Mouse (Mus musculus) heart, adult 18-20 months (tissue): Measurements from ENCODE around the gene Tmem258. TPM values are rescaled to one million over a fixed set of nuclear protein-coding genes. Genes with fewer than 3 reads are reported as not detected.

Experiments
- DNase-seq, 2 experiments: peaks; one replicate each; pipeline ENCODE4 v3.0.0; 2021 to 2022; ENCODE audit warnings: mixed read lengths in 1 of 2
- total RNA-seq, 2 experiments: library from RNA; stranded (reverse); gene quantifications; 2 replicates each; pipeline ENCODE4 v1.2.3; 2021

Tmem258 gene
- total RNA-seq, 2 experiments from 2014 or later: 138 to 161 TPM

DNA sequence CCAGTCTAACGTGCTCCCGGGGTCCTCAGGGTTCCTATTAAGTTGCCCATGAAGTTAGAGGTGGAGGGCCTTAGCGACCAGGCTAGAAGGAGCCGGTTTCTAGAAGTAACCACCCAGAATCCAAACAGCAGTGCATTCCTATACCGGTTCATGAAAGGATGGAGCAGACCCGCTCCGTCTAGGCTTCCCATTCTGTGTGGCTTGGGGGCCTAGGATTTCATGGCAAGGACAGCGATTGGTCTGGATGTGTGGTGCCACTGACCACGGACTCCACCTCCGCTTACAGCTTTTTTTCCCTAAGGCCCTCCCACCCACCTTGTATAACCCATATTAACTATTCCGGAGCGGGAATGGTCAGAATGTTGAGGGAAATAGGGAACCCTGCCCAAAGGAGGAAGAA lies 19.7 kb upstream of the Tmem258 start:
- no peak for DNase-seq

GRCm38 (mm10) chr19:10185876-10186275 lies 17.9 kb upstream of the Tmem258 start:
- DNase-seq: no peak

- DNase-seq: no peak
These were observed 17.2 kb upstream of the Tmem258 start for GRCm38 (mm10) chr19:10186569-10186968.

GRCm38 (mm10) chr19:10188281-10188811 lies 15.5 kb upstream of the Tmem258 start:
- DNase-seq: peak in 1 of 2 experiments; percentile 36

- no peak for DNase-seq
These were observed 14.8 kb upstream of the Tmem258 start for GRCm38 (mm10) chr19:10189022-10189421.

GRCm38 (mm10) chr19:10189940-10190339 lies 13.9 kb upstream of the Tmem258 start:
- DNase-seq: no peak

DNA sequence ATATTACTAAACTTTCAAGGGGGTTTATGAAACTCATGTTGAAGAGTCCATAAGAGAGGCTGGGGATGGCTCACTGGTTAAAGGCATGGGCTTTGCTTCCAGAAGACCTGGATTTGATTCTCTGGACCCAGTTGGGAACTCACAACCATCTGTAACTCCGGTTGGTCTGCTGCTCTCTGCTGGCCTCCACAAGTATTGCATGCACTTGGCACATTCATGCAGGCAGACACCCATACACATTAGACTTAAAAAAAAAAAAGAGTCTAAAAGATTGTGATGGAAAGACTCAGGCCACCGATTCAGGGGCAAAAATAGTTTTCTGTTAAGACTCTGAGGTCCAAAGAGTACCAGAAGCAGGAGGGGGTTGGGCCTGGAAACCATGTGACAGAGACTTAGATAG lies 13.0 kb upstream of the Tmem258 start:
- DNase-seq: peak; percentile 72 to 86

GRCm38 (mm10) chr19:10191326-10191725 lies 12.5 kb upstream of the Tmem258 start:
- peak; percentile 35 to 45 for DNase-seq

- DNase-seq: no peak
These were observed 9.5 kb upstream of the Tmem258 start for GRCm38 (mm10) chr19:10194337-10194736.

- no peak for DNase-seq
These were observed 8.6 kb upstream of the Tmem258 start for GRCm38 (mm10) chr19:10195252-10195651.

DNA sequence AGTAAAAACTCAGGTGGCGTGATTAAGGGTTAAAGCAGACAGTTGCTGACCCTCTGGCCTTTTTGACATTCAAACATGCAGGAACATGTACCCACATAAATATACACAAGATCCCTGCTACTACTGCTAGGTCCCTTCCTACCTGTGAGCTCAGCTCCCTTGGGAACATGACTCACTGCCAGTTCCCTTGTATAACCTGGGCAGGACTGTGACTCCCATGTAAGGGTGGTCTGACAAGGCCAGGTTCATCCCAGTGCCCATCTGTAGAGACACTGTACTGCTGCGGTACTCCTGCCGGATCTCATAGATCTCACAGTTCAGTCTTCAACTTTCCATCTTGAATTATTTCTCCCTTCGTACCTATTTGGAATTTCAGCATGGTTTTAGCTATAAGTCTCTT lies 6.7 kb upstream of the Tmem258 start:
- no peak for DNase-seq

DNA sequence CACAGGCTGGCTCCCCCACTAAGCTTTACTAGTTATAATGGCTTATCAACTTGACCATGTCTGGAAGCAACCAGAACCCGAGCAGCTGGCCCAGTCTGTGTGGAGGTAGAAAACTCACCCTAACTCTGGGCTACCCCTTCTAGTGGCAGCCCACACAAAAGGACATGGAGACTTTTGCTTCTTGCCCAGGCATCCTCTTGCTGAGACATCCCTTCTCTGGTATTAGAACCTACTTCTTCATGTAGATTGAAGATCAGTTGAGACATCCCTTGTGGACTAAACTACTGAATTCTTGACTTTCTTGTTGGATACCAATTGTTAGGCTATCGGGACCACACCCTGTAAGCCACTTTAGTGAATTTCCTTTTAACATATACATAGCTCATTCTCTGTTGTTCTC lies 5.5 kb upstream of the Tmem258 start:
- DNase-seq: no peak

DNA sequence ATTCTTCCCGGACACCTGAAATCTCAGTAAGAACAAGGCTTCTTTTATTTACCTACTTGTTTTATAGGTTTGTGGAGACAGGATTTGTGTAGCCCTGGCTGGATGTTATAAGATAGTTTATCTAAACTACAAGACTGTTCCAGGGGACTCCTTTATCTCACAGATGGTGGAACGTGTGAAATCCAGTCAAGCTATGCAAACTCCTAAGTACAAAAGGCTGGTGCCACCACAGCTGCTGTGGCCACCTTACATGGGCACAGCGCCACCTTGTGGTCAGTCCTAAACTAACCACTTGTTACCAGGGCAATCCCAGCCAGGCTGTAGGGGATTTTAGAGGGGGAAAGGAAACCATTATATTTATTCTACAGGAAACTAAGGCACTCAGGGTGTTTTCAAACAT lies 5.1 kb upstream of the Tmem258 start:
- DNase-seq: peak; percentile 75 to 88

GRCm38 (mm10) chr19:10203146-10203847 lies 517 bp upstream of the Tmem258 start:
- no peak for DNase-seq

- peak; percentile 58 to 60 for DNase-seq
These were observed 795 bp downstream of the Tmem258 start for GRCm38 (mm10) chr19:10204616-10205001.

- DNase-seq: no peak
These were observed 1.2 kb downstream of the Tmem258 start for GRCm38 (mm10) chr19:10205051-10205450.

GRCm38 (mm10) chr19:10208851-10209250 lies 5.0 kb downstream of the Tmem258 start:
- peak; percentile 63 to 81 for DNase-seq

GRCm38 (mm10) chr19:10210885-10211284 lies 7.1 kb downstream of the Tmem258 start:
- no peak for DNase-seq

DNA sequence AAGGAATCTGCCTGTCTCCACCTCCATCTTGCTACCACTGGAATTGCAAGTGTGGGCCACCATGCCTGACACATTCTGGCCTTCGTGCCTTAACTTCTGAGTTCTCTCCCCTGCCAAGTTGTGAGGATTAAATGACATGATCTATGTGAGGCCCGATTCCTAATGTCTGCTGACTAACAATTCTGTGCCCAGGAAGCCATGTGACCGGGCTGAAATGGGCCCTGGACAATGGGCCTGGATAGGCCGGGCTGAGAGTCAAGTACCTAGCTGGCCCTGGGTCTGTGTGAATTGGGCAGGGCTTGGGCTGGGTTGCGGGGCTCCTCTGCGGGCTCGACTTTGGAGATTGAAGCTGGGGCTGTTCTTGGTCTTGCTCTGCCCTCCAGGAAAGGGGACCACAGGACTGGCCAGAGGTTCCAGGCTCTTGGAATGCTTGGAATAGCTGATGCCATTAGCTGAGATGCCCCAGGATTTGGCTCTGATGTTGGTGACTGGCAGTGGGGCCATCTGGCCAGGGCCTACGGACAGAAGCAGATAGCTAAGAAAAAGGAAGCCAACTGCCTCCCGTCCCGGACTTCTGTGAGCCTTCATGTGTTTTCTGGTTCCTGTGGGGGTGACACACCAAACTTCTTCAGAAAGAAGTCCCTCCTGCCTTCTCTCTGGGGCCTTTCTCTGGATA lies 10.1 kb downstream of the Tmem258 start:
- DNase-seq: peak; percentile 67 to 78

GRCm38 (mm10) chr19:10216101-10216500 lies 12.3 kb downstream of the Tmem258 start:
- no peak for DNase-seq

GRCm38 (mm10) chr19:10219108-10219507 lies 15.3 kb downstream of the Tmem258 start:
- DNase-seq: peak; percentile 23 to 59

DNA sequence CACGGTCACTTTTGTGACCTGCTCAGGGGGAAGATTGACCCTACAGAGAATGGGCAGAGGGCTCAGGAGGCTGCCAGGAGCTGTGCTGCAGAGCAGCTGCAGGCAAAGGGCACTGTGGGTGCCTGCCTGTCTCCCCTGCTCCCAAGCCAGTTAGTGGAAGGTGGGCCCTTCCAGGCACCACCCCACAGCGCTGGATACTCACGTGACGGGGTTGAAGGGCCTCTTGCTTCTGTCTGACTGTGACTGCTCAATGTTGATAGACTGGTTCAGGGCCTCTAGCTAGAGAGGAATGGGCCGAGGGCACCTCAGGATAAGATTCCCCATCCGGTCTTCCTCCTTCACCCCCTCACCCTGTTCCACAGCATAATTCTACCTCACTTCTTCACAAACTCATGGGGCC lies 15.8 kb downstream of the Tmem258 start:
- DNase-seq: no peak

GRCm38 (mm10) chr19:10221585-10221984 lies 17.8 kb downstream of the Tmem258 start:
- no peak for DNase-seq

- DNase-seq: no peak
These were observed 18.8 kb downstream of the Tmem258 start for GRCm38 (mm10) chr19:10222656-10223055.
